Comparison of ENCODE assay signal across 8 mouse cellular contexts in the genomic region with DNA sequence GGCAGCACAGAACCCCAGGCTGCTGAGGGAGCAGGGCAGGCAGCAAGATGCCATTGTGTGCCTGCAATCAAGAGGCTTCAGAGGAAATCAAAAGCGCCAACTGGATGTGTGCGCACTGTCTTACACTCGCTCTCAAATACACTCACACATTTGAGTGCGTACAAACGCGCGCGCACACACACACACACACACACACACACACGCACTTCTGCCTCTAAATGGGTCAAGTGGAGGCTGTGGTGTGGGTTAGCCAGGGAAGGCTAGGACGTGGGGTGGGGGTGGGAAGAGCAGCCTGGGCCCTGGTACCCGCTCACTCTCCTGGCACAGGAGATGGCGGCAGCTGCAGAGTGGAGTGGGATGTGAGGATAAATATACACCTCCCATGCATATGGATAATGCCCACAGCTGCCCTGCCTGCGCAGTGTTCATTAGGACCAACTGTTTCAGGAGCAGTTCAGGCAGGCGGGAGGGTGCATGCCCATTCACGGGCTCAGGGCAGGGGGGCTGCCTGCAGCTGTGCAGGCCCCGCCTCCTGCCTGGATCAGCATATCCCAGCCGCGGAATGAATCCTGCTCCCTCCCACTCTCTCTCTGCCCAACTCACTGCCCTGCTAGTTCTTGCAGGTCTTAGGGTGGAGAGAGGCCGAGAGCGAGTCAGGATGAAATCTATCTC. TPM values are rescaled to one million over a fixed set of nuclear protein-coding genes. Genes with fewer than 3 reads are reported as not detected.
DNase-seq lines count a peak whose midpoint lies in the region; ATAC-seq and TF ChIP-seq lines count a peak whose summit lies in the region.

No protein-coding gene starts in this region.

- 0 out of 2 replicates have a peak overlapping the region, but pooled peaks have one; percentile 7 for H3K9ac ChIP-seq in liver, embryonic 13.5 days

- H3K36me3 ChIP-seq in heart, embryonic 10.5 days = no peaks in the 10 kb centered on the region
- H3K36me3 ChIP-seq in liver, embryonic 13.5 days = no peaks in the 10 kb centered on the region

- peak overlapping the region; percentile 47 for H3K4me3 ChIP-seq in heart, embryonic 10.5 days
- H3K4me3 ChIP-seq in liver, embryonic 13.5 days (replicated peaks) = 0 out of 2 replicates have a peak overlapping the region, but pooled peaks have one; percentile 14
- H3K4me3 ChIP-seq in olfactory bulb, adult 2 months (ENCODE audit: insufficient read depth, low read depth, low read length) = peak overlapping the region; percentile 9

- H3K4me2 ChIP-seq in liver, embryonic 13.5 days = peak overlapping the region; percentile 47

- TF ChIP-seq CTCF in olfactory bulb, adult 2 months (IDR thresholded peaks at IDR 0.05; ENCODE audit: insufficient read depth, low read depth, low read length) = no peak

- peaks cover 90% of the 10 kb centered on the region for H3K4me1 ChIP-seq in heart, embryonic 10.5 days
- peaks cover 62% of the 10 kb centered on the region for H3K4me1 ChIP-seq in liver, embryonic 13.5 days (replicated peaks)
- H3K4me1 ChIP-seq in olfactory bulb, adult 2 months (ENCODE audit: control insufficient read depth, insufficient read depth, low read length) = peaks cover 48% of the 10 kb centered on the region

- WGBS in heart, embryonic 10.5 days = 7% methylated on average over 20 of the region's 20 CpGs
- WGBS in liver, embryonic 13.5 days (ENCODE audit: insufficient replicate concordance) = 25% methylated on average over 20 of the region's 20 CpGs
- 11% methylated on average over 20 of the region's 20 CpGs for WGBS in olfactory bulb, adult 2 months

- TF ChIP-seq POLR2A in olfactory bulb, adult 2 months (IDR thresholded peaks at IDR 0.05; ENCODE audit: insufficient read depth, low read depth, low read length) = no peak

- ATAC-seq in liver, embryonic 13.5 days (ENCODE audit: low read depth) = peak; percentile 36; the same call in 1 of the 2 replicates

- peak; percentile 59 to 71 for DNase-seq in lung, adult 18-20 months
- no peak for DNase-seq in lung, postnatal 36 days
- peak; percentile 90 for DNase-seq in embryo, embryonic 10 days (ENCODE audit: low spot score)
- DNase-seq in heart, embryonic 10.5 days (ENCODE audit: low spot score) = peak; percentile 88
- DNase-seq in kidney, postnatal 10 days = peak; percentile 88
- DNase-seq in liver, embryonic 13.5 days = no peak
- no peak for DNase-seq in B cell, adult 2 months

- H3K27me3 ChIP-seq in heart, embryonic 10.5 days (ENCODE audit: insufficient read depth, poor library complexity, severe bottlenecking) = no peaks in the 10 kb centered on the region
- H3K27me3 ChIP-seq in liver, embryonic 13.5 days = peaks cover 33% of the 10 kb centered on the region

- peak overlapping the region; percentile 92 for H3K27ac ChIP-seq in heart, embryonic 10.5 days
- H3K27ac ChIP-seq in liver, embryonic 13.5 days = peak overlapping the region; percentile 50
- peak overlapping the region; percentile 72 for H3K27ac ChIP-seq in olfactory bulb, adult 2 months (ENCODE audit: insufficient read depth, low read depth, low read length)

- no peaks in the 10 kb centered on the region for H3K9me3 ChIP-seq in heart, embryonic 10.5 days
- H3K9me3 ChIP-seq in liver, embryonic 13.5 days (replicated peaks) = no peaks in the 10 kb centered on the region

RNA-seq across cellular contexts. Expression of gene Trim8, which starts 22.1 kb away (rescaled TPM):
- 17.6 and 22.0 TPM in 2 replicates for polyA plus RNA-seq in heart, embryonic 10.5 days (2016; fragmentation: Nextera tagmentation; extraction: Ambion mirVana)
- 9.1 and 9.2 TPM in 2 replicates for polyA plus RNA-seq in liver, embryonic 13.5 days (2015; fragmentation: Nextera tagmentation; extraction: Ambion mirVana)
- polyA plus RNA-seq in olfactory bulb, adult 2 months (2012; ENCODE audit: insufficient read depth, insufficient read length, low replicate concordance, missing spikeins) = not detected in 2 replicates

RNA-seq across cellular contexts. Expression of gene Arl3, which starts 49.4 kb away (rescaled TPM):
- 112 and 134 TPM in 2 replicates for polyA plus RNA-seq in heart, embryonic 10.5 days (2016; fragmentation: Nextera tagmentation; extraction: Ambion mirVana)
- polyA plus RNA-seq in liver, embryonic 13.5 days (2015; fragmentation: Nextera tagmentation; extraction: Ambion mirVana) = 29.8 and 32.1 TPM in 2 replicates
- not detected in 2 replicates for polyA plus RNA-seq in olfactory bulb, adult 2 months (2012; ENCODE audit: insufficient read depth, insufficient read length, low replicate concordance, missing spikeins)

RNA-seq across cellular contexts. Expression of gene Sfxn2, which starts 49.5 kb away (rescaled TPM):
- polyA plus RNA-seq in heart, embryonic 10.5 days (2016; fragmentation: Nextera tagmentation; extraction: Ambion mirVana) = 14.2 and 14.5 TPM in 2 replicates
- 18.3 and 19.8 TPM in 2 replicates for polyA plus RNA-seq in liver, embryonic 13.5 days (2015; fragmentation: Nextera tagmentation; extraction: Ambion mirVana)
- polyA plus RNA-seq in olfactory bulb, adult 2 months (2012; ENCODE audit: insufficient read depth, insufficient read length, low replicate concordance, missing spikeins) = not detected in 2 replicates

Comparison
In these comparisons a context has a peak if more than half of its experiments do, and no peak if none do; other contexts are left out.
1. DNase-seq: peak in lung, adult 18-20 months (2 of 2), embryo, embryonic 10 days (single experiment), heart, embryonic 10.5 days (single experiment) and kidney, postnatal 10 days (single experiment); none in lung, postnatal 36 days (single experiment), liver, embryonic 13.5 days (single experiment) and B cell, adult 2 months (0 of 2).
2. Peak in every context shown above with its lines, with median percentiles within 50 percentile points of each other: H3K27ac ChIP-seq and H3K4me3 ChIP-seq.